Mouse (Mus musculus) brown adipose tissue, adult 24 weeks (tissue): ENCODE results near the gene Atp6v0c. TPM values are rescaled to one million over a fixed set of nuclear protein-coding genes. Genes with fewer than 3 reads are reported as not detected.

Experiments
- H3K27ac ChIP-seq: fragments of 200-500 bp; replicated peaks from 2 replicates; pipeline ENCODE4 v1.5.1; 2012; ENCODE audit warnings: low read depth, mild to moderate bottlenecking, low read length
- H3K4me1 ChIP-seq: fragments of 200-500 bp; 2 replicates; pipeline ENCODE4 v1.6.1; 2012; ENCODE audit warnings: low read length, mixed read lengths; ENCODE audit not compliant: control insufficient read depth, insufficient read depth, insufficient read length
- H3K4me3 ChIP-seq: fragments of 200-500 bp; 2 replicates; pipeline ENCODE4 v1.5.1; 2012; ENCODE audit warnings: low read depth, mild to moderate bottlenecking, low read length, moderate library complexity; ENCODE audit not compliant: insufficient read depth
- polyA plus RNA-seq: library from polyadenylated mRNA; stranded (reverse); fragments of >200 nt; gene quantifications from 2 replicates; pipeline ENCODE4 v1.2.4, GENCODE M21; 2012; ENCODE audit not compliant: missing spikeins, insufficient read depth, insufficient read length

Atp6v0c gene
- polyA plus RNA-seq, 1 experiment, result 250 TPM

DNA sequence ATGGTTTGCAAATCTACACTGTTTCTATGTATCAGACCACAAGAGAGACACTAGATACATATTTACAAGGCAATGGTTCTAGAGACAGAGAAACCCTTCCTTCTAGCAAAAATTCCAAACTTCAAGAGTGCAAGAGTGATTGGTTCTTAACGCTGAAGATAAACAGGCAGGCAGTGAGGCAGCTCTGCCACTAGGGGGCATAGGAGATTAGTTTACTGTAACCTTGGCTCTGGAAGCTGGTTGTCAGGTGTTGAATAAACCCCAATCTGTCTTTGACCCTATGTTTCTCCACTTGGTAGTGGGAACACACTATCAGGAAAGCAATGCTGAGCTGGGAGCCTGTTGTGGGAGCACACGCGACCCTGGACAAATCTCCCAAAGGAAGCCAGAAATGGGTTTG, 3.9 kb upstream of the Atp6v0c start:
- no peak overlapping the region for H3K27ac ChIP-seq
- no peak overlapping the region for H3K4me3 ChIP-seq
- no peaks in the 10 kb centered on the region for H3K4me1 ChIP-seq

DNA sequence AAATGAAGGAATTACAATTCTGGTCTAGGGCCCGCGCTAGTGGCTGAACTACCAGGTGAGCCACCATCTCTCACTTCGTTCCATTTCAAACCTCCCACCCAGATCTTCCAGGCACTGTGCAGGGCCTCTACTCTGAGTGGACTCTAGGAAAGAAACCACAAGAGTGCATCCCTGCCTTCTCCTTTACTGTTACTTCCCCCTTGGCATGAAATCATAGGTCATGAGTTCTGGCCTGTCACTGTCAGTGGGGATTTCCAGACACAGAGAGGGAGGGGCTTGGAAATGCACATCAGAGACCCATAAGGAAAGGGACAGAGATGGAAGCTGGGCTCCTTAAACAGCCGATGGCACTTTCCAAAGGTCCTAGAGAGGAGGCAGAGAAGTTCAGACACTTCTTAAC, 2.2 kb upstream of the Atp6v0c start:
- Histone ChIP-seq H3K4me1 (peaks cover 7% of the 10 kb centered on the region), H3K27ac (peak overlapping the region; percentile 74), H3K4me3 (no peak overlapping the region)

DNA sequence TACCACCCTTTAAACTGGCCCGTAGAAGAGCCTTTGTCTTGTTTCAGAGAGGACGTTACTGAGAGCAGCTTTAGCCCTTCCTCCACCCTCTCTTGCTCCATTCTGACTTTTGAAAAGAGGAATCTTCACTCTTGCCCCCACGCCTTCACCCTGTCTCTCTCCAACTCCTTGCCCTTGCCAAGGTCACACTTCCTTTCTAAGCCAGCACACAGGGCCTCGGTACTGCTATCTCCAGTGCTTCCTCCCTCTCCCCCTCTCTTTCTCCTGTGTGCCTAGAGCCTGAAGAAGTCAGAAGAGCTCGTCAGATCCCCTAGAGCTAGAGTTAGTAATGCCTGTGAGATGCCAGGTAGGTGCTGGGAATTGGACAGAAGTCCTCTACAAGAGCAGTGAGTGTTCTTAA, 1.2 kb upstream of the Atp6v0c start:
- Histone ChIP-seq H3K4me1 (peaks cover 7% of the 10 kb centered on the region), H3K4me3 (0 out of 2 replicates have a peak overlapping the region, but pooled peaks have one; percentile 1), H3K27ac (peak overlapping the region; percentile 58)

DNA sequence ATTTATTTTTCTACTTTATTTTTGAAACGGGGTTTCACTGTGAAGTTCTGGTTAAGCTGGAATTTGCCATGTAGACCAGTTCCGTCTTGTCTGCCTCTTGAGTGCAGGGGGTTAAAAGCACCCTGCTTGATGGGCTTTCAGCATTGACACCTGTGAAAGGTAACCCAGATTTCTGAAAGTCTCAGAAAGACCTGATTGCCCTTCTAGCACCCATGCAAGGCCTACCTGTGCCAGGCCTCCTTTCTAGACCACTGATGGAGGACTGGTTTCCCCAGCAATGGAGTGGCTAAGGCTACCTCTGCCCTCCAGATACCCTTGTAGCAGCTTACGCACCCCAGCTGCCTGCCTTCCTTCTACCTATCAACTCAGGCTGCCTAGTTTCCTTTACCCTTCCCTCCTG, 623 bp upstream of the Atp6v0c start:
- H3K4me3 ChIP-seq, result peak overlapping the region; percentile 79
- peak overlapping the region; percentile 55; the same call in 1 of the 2 replicates for H3K27ac ChIP-seq
- H3K4me1 ChIP-seq, result peaks cover 7% of the 10 kb centered on the region

DNA sequence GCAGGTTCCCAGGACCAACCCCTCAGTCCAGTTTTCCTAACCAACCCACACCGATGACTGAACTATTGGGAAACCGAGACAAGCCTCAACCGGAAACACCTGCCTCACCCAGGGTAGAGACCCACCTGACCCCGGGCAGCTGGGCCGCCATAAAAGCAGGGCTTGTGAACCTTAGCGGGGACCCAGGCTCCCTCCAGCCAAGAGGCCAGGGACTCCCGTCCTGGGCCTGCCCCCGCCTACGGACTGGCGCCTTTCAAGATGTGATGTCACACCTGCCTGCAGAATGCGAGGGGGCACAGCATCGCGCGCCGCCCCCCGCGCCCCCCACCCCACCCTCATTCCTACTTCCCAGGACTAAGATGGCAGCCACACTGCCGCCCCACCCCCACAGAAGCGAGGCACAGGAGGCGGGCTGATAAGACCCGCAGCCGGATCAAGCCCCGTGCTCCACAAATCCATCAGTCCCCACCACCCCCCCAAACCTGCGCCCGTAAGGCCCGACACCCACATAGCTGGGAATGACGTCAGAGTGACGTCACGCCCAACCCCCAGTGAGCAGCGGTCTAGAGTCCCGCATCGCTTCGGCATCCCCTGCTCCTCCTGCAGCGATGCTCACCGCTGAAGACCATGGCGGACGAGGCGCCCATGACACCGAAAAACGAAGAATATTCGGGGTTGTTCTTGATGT, 768 bp downstream of the Atp6v0c start:
- H3K27ac ChIP-seq, result peak overlapping the region; percentile 99
- peaks cover 7% of the 10 kb centered on the region for H3K4me1 ChIP-seq
- peak overlapping the region; percentile 79 for H3K4me3 ChIP-seq

DNA sequence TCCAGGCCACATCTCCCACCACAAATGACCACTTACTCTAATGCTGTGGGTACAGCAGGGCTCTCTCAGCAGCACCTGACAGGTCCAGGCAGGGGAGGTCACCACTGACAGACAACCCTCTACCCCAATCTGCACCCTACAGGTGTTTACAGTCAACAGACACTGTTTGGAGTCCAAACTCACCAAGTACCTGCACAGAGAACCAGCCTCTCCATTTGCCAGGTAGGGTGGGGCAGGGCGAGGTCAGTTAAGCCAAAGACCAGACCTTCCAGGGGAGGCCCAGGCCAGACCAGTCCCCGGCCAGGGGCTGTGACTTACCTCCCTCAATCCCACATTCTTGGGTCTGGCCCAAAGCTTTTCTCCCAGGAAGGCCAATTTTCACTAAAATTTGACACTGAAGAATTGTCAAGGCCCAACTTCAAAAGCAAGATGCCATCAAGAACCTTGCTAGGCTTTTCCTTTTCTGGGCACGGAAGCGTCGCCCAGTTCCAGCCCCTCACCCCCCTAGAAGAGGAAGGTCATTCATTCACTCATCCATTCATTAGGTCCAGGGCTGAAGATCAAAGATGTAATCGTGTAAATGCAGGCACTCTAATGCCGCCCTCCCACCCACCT, 1.5 kb downstream of the Atp6v0c start:
- H3K4me1 ChIP-seq, result peaks cover 7% of the 10 kb centered on the region
- H3K4me3 ChIP-seq, result peak overlapping the region; percentile 79
- peak overlapping the region; percentile 67 for H3K27ac ChIP-seq

DNA sequence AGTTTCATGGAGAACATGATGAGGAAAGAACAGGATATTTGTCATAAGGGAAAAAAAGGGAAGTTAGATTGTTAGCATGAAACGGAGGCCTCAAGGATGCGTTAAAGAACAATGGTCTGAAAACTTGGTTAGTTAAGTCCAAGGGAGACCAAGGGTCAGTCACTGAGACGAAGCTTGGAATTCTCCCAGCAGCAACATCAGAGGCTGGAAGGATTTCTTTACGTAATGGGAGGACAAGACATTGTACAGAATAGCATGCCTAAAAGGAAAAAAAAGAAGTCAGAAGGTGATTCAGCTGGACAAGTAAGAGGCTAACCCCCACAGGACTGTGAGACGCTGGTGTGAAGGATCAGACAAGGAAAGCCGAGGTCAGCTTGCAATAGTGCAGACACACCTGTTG, 2.4 kb downstream of the Atp6v0c start:
- H3K4me3 ChIP-seq, result peak overlapping the region; percentile 14
- H3K27ac ChIP-seq, result peak overlapping the region; percentile 58
- H3K4me1 ChIP-seq, result peaks cover 10% of the 10 kb centered on the region

DNA sequence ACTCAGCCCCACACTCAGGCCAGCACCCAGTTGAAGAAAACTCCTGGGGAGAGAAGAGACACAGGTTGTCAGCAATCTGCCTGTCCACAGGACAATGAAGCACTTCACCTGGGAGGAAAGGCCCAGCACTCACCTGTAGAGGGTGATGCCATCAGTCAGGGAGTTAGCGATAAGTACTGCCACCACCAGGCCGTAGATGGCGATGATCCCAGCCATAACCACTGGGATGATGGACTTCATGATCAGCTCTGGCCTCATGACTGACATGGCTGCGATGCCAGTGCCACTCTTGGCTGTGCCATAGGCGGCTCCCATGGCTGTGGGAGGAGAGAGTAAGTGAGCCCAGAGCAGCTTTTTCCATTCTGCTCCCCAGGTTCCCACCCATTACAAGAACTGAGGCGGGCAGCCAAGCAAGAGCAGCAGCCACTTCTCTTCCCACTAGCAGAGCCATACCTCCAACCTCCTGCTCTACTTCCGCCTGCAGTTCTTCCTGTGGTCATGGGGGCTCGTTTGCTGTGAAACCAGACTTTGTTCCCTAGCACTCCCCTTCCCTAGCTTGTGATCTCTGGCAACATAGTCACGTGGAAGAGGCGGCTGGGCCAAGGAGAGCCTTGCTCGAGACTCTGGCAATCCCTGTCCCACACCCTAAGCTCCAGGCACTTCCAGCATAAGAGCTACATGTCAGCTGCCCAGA, 4.8 kb downstream of the Atp6v0c start:
- H3K4me3 ChIP-seq, result no peak overlapping the region
- peak overlapping the region; percentile 6; the same call in 1 of the 2 replicates for H3K27ac ChIP-seq
- peaks cover 10% of the 10 kb centered on the region for H3K4me1 ChIP-seq

DNA sequence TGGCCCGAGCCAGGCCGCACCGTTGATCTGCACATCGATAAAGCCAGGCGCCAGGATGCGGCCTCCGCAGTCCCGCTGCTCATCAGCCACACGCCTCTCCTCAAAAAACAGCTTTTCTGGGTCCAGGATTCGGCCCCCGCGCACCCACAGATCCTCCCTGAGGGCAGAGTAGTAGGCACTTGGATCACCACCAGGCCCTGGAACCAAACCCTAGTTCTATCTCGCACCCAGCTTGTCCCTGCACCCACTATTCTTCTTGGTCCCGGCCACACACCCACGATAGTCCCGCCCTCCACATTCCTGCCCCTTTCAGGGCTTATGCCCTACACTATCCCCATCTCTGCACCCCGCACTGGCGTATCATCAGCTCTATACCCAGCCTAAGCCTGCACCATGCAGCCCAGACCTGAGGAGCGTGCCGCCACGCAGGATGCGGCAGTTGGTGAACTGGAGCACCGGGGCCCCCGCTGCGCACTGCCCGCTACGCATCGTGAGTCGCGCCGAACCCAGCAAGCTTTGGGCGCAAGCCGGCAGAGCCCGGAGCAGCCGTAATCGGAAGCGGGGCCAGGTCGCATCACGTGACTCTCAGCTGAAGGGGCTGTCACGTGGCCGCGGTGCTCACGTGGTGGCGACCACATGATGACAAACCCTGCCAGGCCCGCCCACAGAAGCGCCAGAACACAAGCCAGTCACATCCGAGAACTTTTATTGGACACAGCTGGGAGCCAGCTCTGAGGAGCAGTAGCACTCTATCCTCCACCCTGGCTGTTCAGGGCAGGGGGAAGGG, 6.1 kb downstream of the Atp6v0c start, which contains the start of gene Amdhd2:
Gene Amdhd2, minus strand, starts transcription at position 591 of the 787 bp plus-strand sequence.
- peaks cover 10% of the 10 kb centered on the region for H3K4me1 ChIP-seq
- H3K27ac ChIP-seq, result peak within 1 kb of the TSS; percentile 54
- peak within 1 kb of the TSS; percentile 77 for H3K4me3 ChIP-seq

DNA sequence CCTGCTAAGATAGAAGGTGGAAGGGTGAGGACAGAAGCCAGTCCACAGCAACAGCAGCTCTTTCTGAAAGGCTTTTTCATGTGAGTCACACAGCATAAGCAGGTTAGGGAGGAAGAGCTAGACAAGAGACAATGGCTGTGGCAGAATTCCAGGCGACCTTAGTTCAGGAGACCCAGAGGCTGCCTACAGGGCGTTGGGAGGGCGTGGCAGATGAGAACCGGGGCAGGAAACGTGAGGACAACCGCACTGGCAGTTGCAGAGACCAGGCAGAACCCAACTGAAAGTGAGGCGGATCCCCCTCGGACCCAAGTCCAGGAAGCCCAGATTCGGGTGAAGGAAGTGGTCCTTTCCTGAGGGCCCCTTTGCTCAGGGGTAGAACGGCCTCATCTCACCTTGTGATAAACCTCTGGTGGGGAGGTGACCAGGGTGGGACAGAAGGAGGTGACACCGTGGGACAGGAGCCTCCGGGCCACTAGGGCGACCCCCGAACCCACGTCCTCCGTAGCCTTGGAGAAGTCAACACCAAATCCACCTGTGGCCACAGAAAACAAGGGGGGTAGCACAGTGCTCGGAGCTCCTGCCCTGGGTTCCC, 6.8 kb downstream of the Atp6v0c start:
- H3K4me1 ChIP-seq, result peaks cover 3% of the 10 kb centered on the region
- H3K4me3 ChIP-seq, result peak overlapping the region; percentile 77
- H3K27ac ChIP-seq, result peak overlapping the region; percentile 54

DNA sequence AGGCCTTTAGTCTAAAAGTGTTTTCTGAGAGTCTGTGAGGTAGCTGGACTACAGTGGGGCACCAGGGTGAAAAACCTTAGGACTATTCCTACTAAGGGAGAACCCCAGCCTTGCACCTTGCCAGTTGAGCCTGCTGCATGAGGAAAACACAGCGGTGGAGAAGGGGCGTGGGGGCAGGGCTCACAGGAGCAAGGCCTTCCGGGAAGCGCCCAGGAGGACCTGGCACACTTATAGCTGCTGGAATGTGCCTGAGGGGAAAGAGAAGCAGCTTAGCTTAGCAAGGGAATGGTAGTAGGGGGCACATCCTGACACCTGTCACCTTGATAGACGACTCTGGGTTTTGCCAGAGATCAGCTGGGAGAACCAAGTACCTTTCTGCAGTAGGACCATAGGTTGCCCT, 8.0 kb downstream of the Atp6v0c start:
- Histone ChIP-seq H3K27ac (no peak overlapping the region), H3K4me1 (peaks cover 3% of the 10 kb centered on the region; the same call in 1 of the 2 replicates), H3K4me3 (no peak overlapping the region)

DNA sequence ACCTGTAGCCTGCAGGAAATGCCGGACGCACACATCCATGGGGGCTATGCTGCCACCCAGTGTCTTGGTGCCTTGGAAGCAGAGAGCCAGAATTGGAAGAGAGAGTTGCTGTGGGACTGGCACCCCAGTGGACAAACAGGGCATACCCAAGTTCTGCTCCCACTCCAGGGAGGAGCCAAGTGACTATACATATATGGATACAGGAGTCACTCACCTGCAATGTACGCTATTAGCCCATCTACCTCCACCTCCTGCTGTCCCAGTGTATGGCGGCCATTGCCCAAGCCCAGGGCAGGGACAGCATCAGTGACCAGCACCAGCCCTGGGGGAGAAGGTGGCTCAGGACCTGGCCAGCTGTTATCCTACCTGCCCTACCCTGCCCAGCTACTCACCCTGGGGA, 12.0 kb downstream of the Atp6v0c start:
- Histone ChIP-seq H3K4me3 (no peak overlapping the region), H3K27ac (no peak overlapping the region), H3K4me1 (no peaks in the 10 kb centered on the region; the same call in 1 of the 2 replicates)

DNA sequence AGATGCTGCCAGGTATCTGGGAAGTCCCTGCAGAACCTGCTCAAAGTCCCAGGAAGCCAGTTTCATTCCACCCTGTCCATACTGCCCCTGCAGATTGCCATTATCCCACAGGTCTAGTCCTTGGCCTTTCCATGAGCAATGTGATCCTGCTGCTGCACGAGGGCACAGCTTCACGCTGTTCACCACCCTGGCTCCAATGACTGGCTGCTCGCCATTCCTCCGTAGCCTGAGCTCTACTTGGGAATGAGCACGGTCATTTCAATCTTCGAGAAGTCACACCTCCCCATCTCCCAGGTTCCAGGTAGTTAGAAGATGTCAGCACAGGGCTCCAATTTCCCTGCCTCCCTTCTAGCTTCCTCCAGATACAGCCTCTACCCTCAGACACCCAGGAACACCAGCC, 12.4 kb downstream of the Atp6v0c start:
- Histone ChIP-seq H3K4me1 (no peaks in the 10 kb centered on the region), H3K4me3 (no peak overlapping the region), H3K27ac (no peak overlapping the region)

DNA sequence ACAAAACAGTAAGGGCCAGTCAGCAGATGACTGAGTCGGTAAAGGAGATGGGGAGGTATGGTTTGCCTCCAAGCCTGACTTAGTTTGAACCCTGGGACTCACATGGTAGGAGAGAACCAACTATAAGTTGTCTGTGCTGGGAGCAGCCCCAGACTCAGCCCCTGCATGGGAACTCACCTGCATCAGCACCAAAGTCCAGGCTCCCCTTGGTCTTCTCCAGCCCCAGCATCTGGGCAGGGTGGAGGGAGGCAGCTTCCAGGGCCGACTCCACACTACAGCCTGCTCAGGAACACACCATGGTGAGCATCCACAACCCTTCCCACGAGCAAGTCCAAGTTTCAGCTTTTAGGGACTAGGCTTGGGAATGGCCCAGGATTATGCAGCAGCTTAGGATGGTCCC, 13.1 kb downstream of the Atp6v0c start:
- Histone ChIP-seq H3K27ac (no peak overlapping the region), H3K4me3 (no peak overlapping the region), H3K4me1 (no peaks in the 10 kb centered on the region)
